Mouse (Mus musculus) MEL (cell line): ENCODE results near the gene Gm42688.

Source experiments
- CTCF ChIP-seq, 3 experiments: IDR thresholded peaks in 2 of 3; conservative IDR thresholded peaks in 1 of 3; 2 replicates each; pipeline ENCODE4 v1.5.1; 2011 to 2012; ENCODE audit warnings: low read length in 3 of 3, low read depth in 2 of 3, mild to moderate bottlenecking in 2 of 3, improper control_type of control experiment in 1 of 3, inconsistent platforms in 1 of 3, mixed read lengths in 1 of 3, moderate library complexity in 1 of 3; ENCODE audit not compliant: control insufficient read depth in 1 of 3, insufficient read depth in 1 of 3, poor library complexity in 1 of 3, severe bottlenecking in 1 of 3
- EP300 ChIP-seq, 2 experiments: IDR thresholded peaks; 2 replicates each; pipeline ENCODE4 v1.6.1; 2011; ENCODE audit warnings: improper control_type of control experiment in 2 of 2, low read length in 2 of 2, low read depth in 1 of 2, mild to moderate bottlenecking in 1 of 2
- ETS1 ChIP-seq: IDR thresholded peaks from 2 replicates; pipeline ENCODE4 v1.6.1; 2012; ENCODE audit warnings: low read depth, mild to moderate bottlenecking, inconsistent platforms, low read length, improper control_type of control experiment, moderate library complexity
- GABPA ChIP-seq: IDR thresholded peaks from 2 replicates; pipeline ENCODE4 v1.6.1; 2012; ENCODE audit warnings: low read depth, mild to moderate bottlenecking, inconsistent platforms, low read length, improper control_type of control experiment, moderate library complexity
- MAX ChIP-seq: IDR thresholded peaks from 2 replicates; pipeline ENCODE4 v1.6.1; 2011; ENCODE audit warnings: low read length, improper control_type of control experiment
- POLR2A ChIP-seq, 2 experiments: IDR thresholded peaks; 2 replicates each; pipeline ENCODE4 v1.6.1; 2011 to 2012; ENCODE audit warnings: low read length in 2 of 2, mild to moderate bottlenecking in 2 of 2, control low read depth in 1 of 2, improper control_type of control experiment in 1 of 2, low read depth in 1 of 2, moderate library complexity in 1 of 2; ENCODE audit not compliant: control insufficient read depth in 1 of 2, insufficient read depth in 1 of 2, poor library complexity in 1 of 2
- SMC3 ChIP-seq: IDR thresholded peaks from 2 replicates; pipeline ENCODE4 v1.6.1; 2011; ENCODE audit warnings: low read depth, low read length, improper control_type of control experiment
- ZMIZ1 ChIP-seq: IDR thresholded peaks from 2 replicates; pipeline ENCODE4 v1.6.1; 2012; ENCODE audit warnings: low read depth, mild to moderate bottlenecking, inconsistent platforms, low read length, improper control_type of control experiment, moderate library complexity

DNA sequence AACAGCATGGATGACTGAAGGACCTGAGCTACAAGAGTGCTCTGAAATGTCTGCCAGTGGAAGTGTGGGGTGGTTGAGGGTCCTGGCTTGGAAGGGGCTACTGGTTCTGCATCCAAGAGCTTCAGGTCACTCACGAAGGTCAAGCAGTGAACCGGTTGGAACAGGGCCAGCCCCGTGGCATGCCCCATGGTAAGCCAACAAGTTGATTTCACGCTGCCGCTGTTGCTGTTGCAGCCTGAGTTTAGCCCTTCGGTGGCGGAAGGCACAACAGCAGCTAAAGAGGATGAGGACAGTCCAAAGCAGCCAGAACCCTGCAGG lies 18.3 kb downstream of the Gm42688 start:
- no peak for TF ChIP-seq CTCF (IDR thresholded peaks at IDR 0.05 in 2 of 3, conservative IDR thresholded peaks at IDR 0.05 in 1 of 3; ENCODE audit: control insufficient read depth in 1 of 3, insufficient read depth in 1 of 3, low read depth in 2 of 3, low read length in 3 of 3, poor library complexity in 1 of 3, severe bottlenecking in 1 of 3)
- TF ChIP-seq POLR2A (IDR thresholded peaks at IDR 0.05; ENCODE audit: control insufficient read depth in 1 of 2, insufficient read depth in 1 of 2, low read depth in 1 of 2, low read length in 2 of 2, poor library complexity in 1 of 2) = no peak
- TF ChIP-seq SMC3 = no peak
- no peak for TF ChIP-seq GABPA
- TF ChIP-seq EP300 (IDR thresholded peaks at IDR 0.05; ENCODE audit: low read depth in 1 of 2, low read length in 2 of 2) = no peak
- no peak for TF ChIP-seq MAX
- no peak for TF ChIP-seq ZMIZ1
- TF ChIP-seq ETS1 = no peak
